Comparison of ENCODE assay signal across 8 mouse cellular contexts in the genomic region with DNA sequence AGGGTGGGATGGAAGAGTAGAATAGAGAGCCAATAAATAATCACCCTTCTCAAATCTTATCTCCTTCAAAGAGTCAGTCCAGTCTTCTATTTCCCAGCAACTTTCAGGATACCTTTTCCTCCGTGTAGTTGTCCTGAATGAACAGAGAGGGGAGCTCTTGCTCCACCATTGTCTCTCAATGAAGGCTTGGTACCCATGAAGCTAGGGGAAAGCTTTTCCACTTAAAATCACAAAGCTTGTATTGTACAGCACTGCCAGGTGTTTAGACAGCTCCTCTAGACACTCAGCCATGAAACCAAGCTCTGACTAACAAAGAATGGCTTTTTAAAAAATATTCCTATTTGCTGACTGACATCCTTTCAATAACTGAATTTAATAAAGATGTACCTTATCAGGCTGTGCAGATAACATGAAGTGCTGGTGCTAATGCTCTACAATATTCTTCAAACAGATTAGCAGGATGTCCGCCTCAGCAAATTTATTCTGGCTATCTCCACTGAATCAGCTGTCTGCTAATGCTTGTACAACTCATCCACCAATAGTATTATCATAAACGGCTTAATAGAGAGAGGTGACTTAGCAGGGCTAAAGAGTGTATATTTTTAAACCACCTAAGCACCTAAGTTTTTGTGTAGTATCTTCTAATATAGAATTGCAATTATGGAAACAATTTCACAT.
DNase-seq lines count a peak whose midpoint lies in the region; ATAC-seq and TF ChIP-seq lines count a peak whose summit lies in the region.

No protein-coding gene starts in this region.

- H3K4me1 ChIP-seq in kidney, embryonic 16.5 days (ENCODE audit: insufficient read depth, low read length): no peaks in the 10 kb centered on the region
- peaks cover 11% of the 10 kb centered on the region for H3K4me1 ChIP-seq in hindbrain, embryonic 10.5 days (replicated peaks)
- peaks cover 3% of the 10 kb centered on the region; the same call in 1 of the 2 replicates for H3K4me1 ChIP-seq in midbrain, embryonic 16.5 days (ENCODE audit: control insufficient read depth, insufficient read depth, low read length)

- no peak overlapping the region for H3K4me3 ChIP-seq in kidney, embryonic 16.5 days (ENCODE audit: low read length)
- no peak overlapping the region for H3K4me3 ChIP-seq in hindbrain, embryonic 10.5 days
- H3K4me3 ChIP-seq in midbrain, embryonic 16.5 days (ENCODE audit: low read depth, low read length): no peak overlapping the region

- H3K36me3 ChIP-seq in kidney, embryonic 16.5 days (ENCODE audit: insufficient read depth, low read length): no peaks in the 10 kb centered on the region
- no peaks in the 10 kb centered on the region for H3K36me3 ChIP-seq in hindbrain, embryonic 10.5 days
- H3K36me3 ChIP-seq in midbrain, embryonic 16.5 days (ENCODE audit: control insufficient read depth, insufficient read depth, low read length): no peaks in the 10 kb centered on the region

- H3K9ac ChIP-seq in kidney, embryonic 16.5 days (replicated peaks; ENCODE audit: low read length): no peak overlapping the region
- H3K9ac ChIP-seq in midbrain, embryonic 16.5 days (ENCODE audit: low read depth, low read length): no peak overlapping the region

- CTCF ChIA-PET in Patski (lab: Charles Lee): no interaction called here

- H3K4me2 ChIP-seq in kidney, embryonic 16.5 days (replicated peaks; ENCODE audit: low read depth, low read length): no peak overlapping the region
- H3K4me2 ChIP-seq in midbrain, embryonic 16.5 days (ENCODE audit: low read length): no peak overlapping the region

- 51% methylated on average over 3 of the region's 3 CpGs for WGBS in kidney, embryonic 16.5 days
- WGBS in hindbrain, embryonic 10.5 days: 50% methylated on average over 3 of the region's 3 CpGs
- 16% methylated on average over 3 of the region's 3 CpGs for WGBS in midbrain, embryonic 16.5 days

- POLR2A ChIA-PET in Patski (lab: Charles Lee): interaction anchor here (0.7 kb wide), 1 partner anchor 57 kb away, joined by 3 read pairs; no protein-coding TSS in a partner anchor

- no peaks in the 10 kb centered on the region for H3K27me3 ChIP-seq in kidney, embryonic 16.5 days (ENCODE audit: insufficient read depth, low read length)
- H3K27me3 ChIP-seq in Patski: peaks cover 28% of the 10 kb centered on the region
- peaks cover 37% of the 10 kb centered on the region for H3K27me3 ChIP-seq in hindbrain, embryonic 10.5 days (ENCODE audit: insufficient read depth, poor library complexity, severe bottlenecking)
- no peaks in the 10 kb centered on the region; the same call in 1 of the 2 replicates for H3K27me3 ChIP-seq in midbrain, embryonic 16.5 days (ENCODE audit: control insufficient read depth, insufficient read depth, low read depth, low read length)

- DNase-seq in kidney, postnatal 36 days: no peak
- DNase-seq in Patski (ENCODE audit: low read depth, low spot score): no peak
- DNase-seq in hindbrain, embryonic 10.5 days (ENCODE audit: low spot score): peak; percentile 42
- DNase-seq in thymus, postnatal 25 days: no peak
- no peak for DNase-seq in lung, postnatal 4 days
- no peak for DNase-seq in B cell, adult 2 months

- ATAC-seq in kidney, embryonic 16.5 days (ENCODE audit: low FRiP score, low TSS enrichment): peak; percentile 82; the same call in 1 of the 2 replicates
- ATAC-seq in Patski: no peak
- peak; percentile 96 for ATAC-seq in midbrain, embryonic 16.5 days

- no peaks in the 10 kb centered on the region for H3K9me3 ChIP-seq in kidney, embryonic 16.5 days (ENCODE audit: low read length)
- no peaks in the 10 kb centered on the region for H3K9me3 ChIP-seq in hindbrain, embryonic 10.5 days
- H3K9me3 ChIP-seq in midbrain, embryonic 16.5 days (replicated peaks; ENCODE audit: control insufficient read depth, low read length, poor library complexity, severe bottlenecking): no peaks in the 10 kb centered on the region

- no peak overlapping the region for H3K27ac ChIP-seq in kidney, embryonic 16.5 days (ENCODE audit: low read length)
- H3K27ac ChIP-seq in hindbrain, embryonic 10.5 days: no peak overlapping the region
- H3K27ac ChIP-seq in midbrain, embryonic 16.5 days (ENCODE audit: low read length): peak overlapping the region; percentile 59; the same call in 1 of the 2 replicates

- in situ Hi-C loops in Patski (cut with MboI; ENCODE audit: low pct_unique_long_range_greater_than_20kb): no loop called here

- TF ChIP-seq CTCF in Patski (IDR thresholded peaks at IDR 0.05): peak; percentile 46
